ENCODE assay signal across 9 mouse cellular contexts in the genomic region with DNA sequence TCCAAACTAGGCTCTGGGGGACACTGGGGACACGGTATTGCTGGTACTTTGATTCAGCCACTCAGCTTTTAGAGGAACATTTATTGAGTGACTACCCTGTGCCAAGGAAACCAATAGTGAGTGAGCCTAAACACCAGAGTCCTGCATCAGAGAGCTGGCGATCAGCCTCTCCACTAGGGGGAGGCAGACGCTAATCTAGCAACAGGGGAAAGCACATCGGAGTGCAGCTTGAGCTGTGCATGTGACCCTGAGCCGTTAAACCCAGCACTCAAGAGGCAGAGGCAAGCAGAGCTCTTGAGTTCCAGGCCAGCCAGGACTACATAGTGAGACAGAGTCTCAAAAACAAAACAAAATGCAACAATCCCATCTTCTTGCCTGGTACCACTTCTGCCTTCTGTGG. TPM values are rescaled to one million over a fixed set of nuclear protein-coding genes. Genes with fewer than 3 reads are reported as not detected.
DNase-seq lines count a peak whose midpoint lies in the region; ATAC-seq and TF ChIP-seq lines count a peak whose summit lies in the region.
"Had no signal": no experiment of that assay in that cellular context is flagged by ENCODE, and none has a peak within 500 bp of the region (broad histone marks: within the 10 kb centered on the region; RNA-seq: fewer than 3 reads in every experiment).

No protein-coding gene starts in this region.

- no peaks in the 10 kb centered on the region for H3K27me3 ChIP-seq in kidney, embryonic 15.5 days
- H3K27me3 ChIP-seq: limb, embryonic 13.5 days had no signal

- WGBS in kidney, embryonic 15.5 days: 21% methylated on average over 5 of the region's 5 CpGs

- H3K36me3 ChIP-seq in kidney, embryonic 15.5 days: peaks cover 50% of the 10 kb centered on the region

- H3K4me2 ChIP-seq in kidney, embryonic 15.5 days: no peak overlapping the region
- H3K4me2 ChIP-seq: limb, embryonic 13.5 days had no signal

- no peak overlapping the region for H3K4me3 ChIP-seq in gastrocnemius, adult 2 months
- no peak overlapping the region for H3K4me3 ChIP-seq in kidney, embryonic 15.5 days (replicated peaks)
- H3K4me3 ChIP-seq: limb, embryonic 13.5 days had no signal

- DNase-seq in gastrocnemius, adult 2 months: peak; percentile 73
- DNase-seq in gastrocnemius, adult 8-10 months (ENCODE audit: low spot score in 2 of 2): no peak
- DNase-seq in 416B (ENCODE audit: low read depth): peak; percentile 81
- peak; percentile 41 for DNase-seq in Muller cell, postnatal 12 days (ENCODE audit: inconsistent ontology term)
- peak; percentile 46 for DNase-seq in embryo, embryonic 9.5 days (ENCODE audit: extremely low spot score)
- DNase-seq in lung, postnatal 25 days (ENCODE audit: low spot score): peak; percentile 64
- peak; percentile 26 for DNase-seq in yolk sac, embryonic 10.5 days (ENCODE audit: low spot score)

- H3K9ac ChIP-seq in kidney, embryonic 15.5 days: no peak overlapping the region
- H3K9ac ChIP-seq: limb, embryonic 13.5 days had no signal

- H3K9me3 ChIP-seq in kidney, embryonic 15.5 days (replicated peaks): no peaks in the 10 kb centered on the region
- H3K9me3 ChIP-seq: limb, embryonic 13.5 days had no signal

- peak; percentile 76 for TF ChIP-seq CTCF in gastrocnemius, adult 2 months (IDR thresholded peaks at IDR 0.05)

- no peak overlapping the region for H3K27ac ChIP-seq in gastrocnemius, adult 2 months
- H3K27ac ChIP-seq in kidney, embryonic 15.5 days: no peak overlapping the region
- H3K27ac ChIP-seq: limb, embryonic 13.5 days had no signal

- intact Hi-C loops in gastrocnemius, adult 2 months (cut with DNase I): no loop called here

- peaks cover 33% of the 10 kb centered on the region for H3K4me1 ChIP-seq in kidney, embryonic 15.5 days

- ATAC-seq in kidney, embryonic 15.5 days (replicated peaks; ENCODE audit: low FRiP score): 0 out of 2 replicates have a peak, but pooled peaks have one; percentile 7

RNA-seq across cellular contexts. Expression of gene Lrrc71, which starts 0.6 kb away (rescaled TPM):
- total RNA-seq in gastrocnemius, adult 2 months (2021): under 1 TPM; 0.06 to 0.28 TPM
- under 1 TPM in 1 of 4 experiments, not detected in 3; 0.68 TPM for total RNA-seq in gastrocnemius, adult 8-10 months (2022)
- 0.66 and 0.84 TPM in 2 replicates for polyA plus RNA-seq in kidney, embryonic 15.5 days (2015; fragmentation: Nextera tagmentation; extraction: Ambion mirVana)

RNA-seq across cellular contexts. Expression of gene Ntrk1, which starts 45.9 kb away (rescaled TPM):
- total RNA-seq in gastrocnemius, adult 2 months (2021): not detected
- total RNA-seq in gastrocnemius, adult 8-10 months (2022): not detected
- 6.1 and 8.4 TPM in 2 replicates for polyA plus RNA-seq in kidney, embryonic 15.5 days (2015; fragmentation: Nextera tagmentation; extraction: Ambion mirVana)

RNA-seq across cellular contexts. Expression of gene Insrr, which starts 47.7 kb away (rescaled TPM):
- total RNA-seq in gastrocnemius, adult 2 months (2021): not detected
- not detected for total RNA-seq in gastrocnemius, adult 8-10 months (2022)
- 1.2 and 1.5 TPM in 2 replicates for polyA plus RNA-seq in kidney, embryonic 15.5 days (2015; fragmentation: Nextera tagmentation; extraction: Ambion mirVana)

Comparison
In these comparisons a context has a peak if more than half of its experiments do, and no peak if none do; other contexts are left out.
1. DNase-seq: peak in gastrocnemius, adult 2 months (single experiment), 416B (single experiment), Muller cell, postnatal 12 days (single experiment), embryo, embryonic 9.5 days (single experiment), lung, postnatal 25 days (single experiment) and yolk sac, embryonic 10.5 days (single experiment); none in gastrocnemius, adult 8-10 months (0 of 2).